Mouse (Mus musculus) liver, embryonic 14.5 days (tissue): Measurements from ENCODE around the gene Kif4. TPM values are rescaled to one million over a fixed set of nuclear protein-coding genes. Genes with fewer than 3 reads are reported as not detected.

Experiments
- ATAC-seq: fragments of 200-750 bp; cut with Nextera tagmentation; 2 replicates; pipeline ENCODE4 v1.8.0; 2017; ENCODE audit warnings: moderate number of reproducible peaks, mild to moderate bottlenecking, moderate library complexity; ENCODE audit not compliant: insufficient read depth
- DNase-seq, 3 experiments: peaks; one replicate each; pipeline ENCODE4 v3.0.0-alpha.2; 2012 to 2013; ENCODE audit warnings: low read depth in 3 of 3, low spot score in 3 of 3
- H3K27ac ChIP-seq: fragments of 300-500 bp; sonication (generic); 2 replicates; pipeline ENCODE4 v1.5.1; 2014; ENCODE audit warnings: moderate library complexity, mild to moderate bottlenecking, control low read depth, inconsistent platforms
- H3K27me3 ChIP-seq: fragments of 300-500 bp; sonication (generic); 2 replicates; pipeline ENCODE4 v1.6.1; 2014; ENCODE audit warnings: mild to moderate bottlenecking, low read length, moderate library complexity; ENCODE audit not compliant: control insufficient read depth, insufficient read depth
- H3K36me3 ChIP-seq: fragments of 300-500 bp; sonication (generic); replicated peaks from 2 replicates; pipeline ENCODE4 v1.6.1; 2014; ENCODE audit warnings: low read depth; ENCODE audit not compliant: control insufficient read depth, insufficient read depth
- H3K4me1 ChIP-seq, 2 experiments: fragments of 200-500 bp in 1 of 2; fragments of 300-500 bp in 1 of 2; sonication (generic) in 1 of 2; replicated peaks; 2 replicates each; pipeline ENCODE4 v1.6.1; 2012 to 2014; ENCODE audit warnings: antibody characterized with exemption in 1 of 2, inconsistent platforms in 1 of 2, low read length in 1 of 2; ENCODE audit not compliant: control insufficient read depth in 2 of 2, insufficient read depth in 2 of 2
- H3K4me2 ChIP-seq: fragments of 300-500 bp; sonication (generic); 2 replicates; pipeline ENCODE4 v1.6.1; 2014; ENCODE audit warnings: low read depth, mild to moderate bottlenecking, control low read depth, moderate library complexity
- H3K4me3 ChIP-seq, 2 experiments: fragments of 200-500 bp in 1 of 2; fragments of 300-500 bp in 1 of 2; sonication (generic) in 1 of 2; 2 replicates each; pipeline ENCODE4 v1.5.1; 2012 to 2014; ENCODE audit warnings: low read depth in 2 of 2, low read length in 2 of 2, mild to moderate bottlenecking in 2 of 2, control low read depth in 1 of 2, inconsistent platforms in 1 of 2, moderate library complexity in 1 of 2; ENCODE audit not compliant: insufficient read depth in 1 of 2
- H3K9ac ChIP-seq: fragments of 300-500 bp; sonication (generic); replicated peaks from 2 replicates; pipeline ENCODE4 v1.6.1; 2014; ENCODE audit warnings: mild to moderate bottlenecking, control low read depth, moderate library complexity
- H3K9me3 ChIP-seq: fragments of 300-500 bp; sonication (generic); 2 replicates; pipeline ENCODE4 v1.6.1; 2016; ENCODE audit warnings: low read length, mixed read lengths; ENCODE audit not compliant: control insufficient read depth
- CTCF ChIP-seq: IDR thresholded peaks from 2 replicates; pipeline ENCODE4 v1.5.1; 2016; ENCODE audit warnings: antibody characterized with exemption, low read depth, control low read depth
- EP300 ChIP-seq: IDR thresholded peaks from 2 replicates; pipeline ENCODE4 v1.6.1; 2016; ENCODE audit warnings: antibody characterized with exemption, low read depth
- WGBS: fragments of 180-500 bp; shearing (Covaris S2); extraction: QIAGEN DNeasy Blood & Tissue Kit; methylation state at CpG from one replicate; pipeline ENCODE4 v1.1.7; 2014; ENCODE audit not compliant: insufficient replicate concordance; 5-methylcytosine and 5-hydroxymethylcytosine counted together
- polyA plus RNA-seq, 2 experiments: library from polyadenylated mRNA; depleted of rRNA in 1 of 2; stranded (reverse) in 1 of 2; unstranded in 1 of 2; fragments of >200 nt; fragmentation: Nextera tagmentation in 1 of 2; extraction: Ambion mirVana in 1 of 2; gene quantifications; 2 replicates each; pipeline versions ENCODE4 v1.2.1 to v1.2.3; 2012 to 2014

Kif4 gene
- polyA plus RNA-seq, 2 experiments = 14.6 to 23.5 TPM

GRCm38 (mm10) chrX:100629076-100629475 lies 3.5 kb downstream of the Kif4 start:
- no peaks in the 10 kb centered on the region for H3K27me3 ChIP-seq
- peaks cover 0 to 8% of the 10 kb centered on the region in 2 experiments for H3K4me1 ChIP-seq
- no peak overlapping the region for H3K4me3 ChIP-seq
- H3K9me3 ChIP-seq = no peaks in the 10 kb centered on the region
- peaks cover 10% of the 10 kb centered on the region for H3K36me3 ChIP-seq
- TF ChIP-seq CTCF = no peak
- TF ChIP-seq EP300 = no peak
- ATAC-seq (no peak), DNase-seq (no peak)
- H3K9ac ChIP-seq = no peak overlapping the region
- no peak overlapping the region for H3K27ac ChIP-seq
- 82% methylated on average over 2 of the region's 2 CpGs for WGBS
- peak overlapping the region; percentile 69 for H3K4me2 ChIP-seq

GRCm38 (mm10) chrX:100638477-100638876 lies 12.9 kb downstream of the Kif4 start:
- Histone ChIP-seq H3K27ac (no peak overlapping the region), H3K36me3 (peaks cover 61% of the 10 kb centered on the region), H3K4me3 (no peak overlapping the region), H3K4me1 (no peaks in the 10 kb centered on the region), H3K9ac (no peak overlapping the region), H3K9me3 (no peaks in the 10 kb centered on the region), H3K27me3 (no peaks in the 10 kb centered on the region), H3K4me2 (no peak overlapping the region)
- ATAC-seq (no peak), DNase-seq (no peak)
- 48% methylated on average over 8 of the region's 8 CpGs for WGBS
- TF ChIP-seq EP300 = no peak
- TF ChIP-seq CTCF = no peak

- Histone ChIP-seq H3K9me3 (no peaks in the 10 kb centered on the region), H3K4me2 (no peak overlapping the region), H3K27me3 (no peaks in the 10 kb centered on the region), H3K4me1 (no peaks in the 10 kb centered on the region), H3K9ac (no peak overlapping the region), H3K27ac (no peak overlapping the region), H3K4me3 (no peak overlapping the region), H3K36me3 (peaks cover 4% of the 10 kb centered on the region)
- no peak for TF ChIP-seq EP300
- TF ChIP-seq CTCF = peak; percentile 27; the same call in 1 of the 2 replicates
- no peak for ATAC-seq
- no peak for DNase-seq
Observed at GRCm38 (mm10) chrX:100652848-100653247, 27.3 kb downstream of the Kif4 start.

GRCm38 (mm10) chrX:100664825-100665224 lies 39.3 kb downstream of the Kif4 start:
- H3K9me3 ChIP-seq = no peaks in the 10 kb centered on the region
- no peak overlapping the region for H3K4me2 ChIP-seq
- H3K27ac ChIP-seq = no peak overlapping the region
- H3K36me3 ChIP-seq = peaks cover 18% of the 10 kb centered on the region
- H3K4me3 ChIP-seq = no peak overlapping the region
- H3K27me3 ChIP-seq = no peaks in the 10 kb centered on the region
- no peak for DNase-seq
- no peak for TF ChIP-seq CTCF
- no peak for ATAC-seq
- H3K4me1 ChIP-seq = no peaks in the 10 kb centered on the region
- WGBS = 77% methylated on average over 2 of the region's 2 CpGs
- no peak overlapping the region for H3K9ac ChIP-seq

- no peak overlapping the region for H3K4me3 ChIP-seq
- no peak overlapping the region for H3K4me2 ChIP-seq
- WGBS = 80% methylated on average over 3 of the region's 3 CpGs
- no peaks in the 10 kb centered on the region for H3K27me3 ChIP-seq
- ATAC-seq (no peak), DNase-seq (no peak)
- no peak overlapping the region for H3K27ac ChIP-seq
- no peak overlapping the region for H3K9ac ChIP-seq
- H3K4me1 ChIP-seq = no peaks in the 10 kb centered on the region
- H3K9me3 ChIP-seq = no peaks in the 10 kb centered on the region
- TF ChIP-seq EP300 (no peak), CTCF (no peak)
- peaks cover 12% of the 10 kb centered on the region for H3K36me3 ChIP-seq
Observed at GRCm38 (mm10) chrX:100678204-100678603, 52.7 kb downstream of the Kif4 start.
